Mouse (Mus musculus) gastrocnemius, postnatal 4 days (tissue): ENCODE measurements around the gene Fgfr2. TPM values are rescaled to one million over a fixed set of nuclear protein-coding genes. Genes with fewer than 3 reads are reported as not detected.

ENCODE experiments used
- DNase-seq, 2 experiments: peaks; one replicate each; pipeline ENCODE4 v3.0.0; 2021 to 2022; ENCODE audit warnings: low spot score in 2 of 2, mixed read lengths in 2 of 2
- total RNA-seq, 2 experiments: library from RNA; stranded (reverse); gene quantifications; 2 replicates each; pipeline ENCODE4 v1.2.3; 2021

Fgfr2 gene
- total RNA-seq, 2 experiments from 2014 or later: 6.5 to 8.0 TPM

DNA sequence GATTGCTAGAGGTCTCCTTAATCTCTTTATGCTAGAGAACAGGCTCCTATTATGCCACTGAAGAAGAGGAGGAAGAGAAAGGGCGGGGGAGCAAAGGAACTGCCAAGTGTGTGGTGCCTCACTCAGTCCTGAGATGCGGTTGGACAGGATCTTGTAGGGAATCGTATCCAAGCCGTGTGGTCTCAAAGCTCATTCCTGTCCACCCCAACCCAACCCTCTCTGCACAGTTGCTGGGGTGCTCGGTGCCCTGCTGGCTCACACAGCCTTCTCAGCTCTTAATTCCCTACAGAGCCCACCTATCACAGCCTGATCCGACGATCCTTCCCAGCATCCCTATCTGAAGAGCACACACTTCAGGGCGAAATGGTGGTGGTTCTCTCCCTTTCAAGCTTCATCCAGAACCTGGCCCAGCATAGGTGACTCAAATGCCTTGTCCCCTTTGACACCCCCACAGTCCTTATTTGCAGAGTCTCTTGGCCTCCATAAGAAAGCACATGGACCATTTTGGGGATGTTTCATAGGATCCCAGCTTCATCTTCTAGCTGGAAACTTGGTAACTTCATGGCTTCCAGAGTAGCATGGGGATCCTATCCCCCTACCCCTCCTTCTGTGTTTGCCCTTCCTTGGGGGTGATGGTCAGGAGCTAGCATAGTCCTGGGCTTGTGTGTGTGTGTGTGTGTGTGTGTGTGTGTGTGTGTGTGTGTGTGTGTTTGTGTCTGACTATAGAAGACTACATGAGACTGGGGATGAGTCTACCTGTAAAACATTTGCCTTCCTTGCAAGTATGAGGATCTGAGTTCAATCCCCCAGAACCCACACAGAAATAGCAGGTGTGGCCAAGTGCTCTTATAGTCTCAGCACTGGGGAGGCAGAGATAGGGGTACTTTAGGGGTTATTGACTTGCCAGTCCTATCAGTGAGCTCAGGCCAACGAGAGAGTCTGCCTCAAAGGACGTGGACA, 766.0 kb downstream of the Fgfr2 start:
- no peak for DNase-seq

DNA sequence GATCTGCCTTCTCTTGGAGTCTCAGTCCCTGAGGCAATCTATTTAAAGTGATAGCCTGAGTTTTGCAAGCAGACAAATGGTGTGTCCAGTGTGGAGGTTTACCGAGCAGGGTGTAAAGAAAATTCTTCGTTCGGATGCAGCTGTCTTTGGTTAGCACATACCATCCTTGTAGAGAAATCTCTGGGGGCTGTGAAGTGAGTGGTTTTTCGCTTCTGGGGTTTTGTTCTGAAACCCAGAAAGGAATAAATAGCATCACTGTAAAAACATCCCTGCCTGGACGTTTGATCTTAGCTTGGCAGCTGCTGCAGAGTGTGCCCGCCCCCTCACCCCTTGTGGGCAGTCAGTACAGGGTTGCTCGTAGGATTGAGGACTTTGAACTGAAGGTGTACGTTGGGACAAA, 767.0 kb downstream of the Fgfr2 start:
- no peak for DNase-seq

DNA sequence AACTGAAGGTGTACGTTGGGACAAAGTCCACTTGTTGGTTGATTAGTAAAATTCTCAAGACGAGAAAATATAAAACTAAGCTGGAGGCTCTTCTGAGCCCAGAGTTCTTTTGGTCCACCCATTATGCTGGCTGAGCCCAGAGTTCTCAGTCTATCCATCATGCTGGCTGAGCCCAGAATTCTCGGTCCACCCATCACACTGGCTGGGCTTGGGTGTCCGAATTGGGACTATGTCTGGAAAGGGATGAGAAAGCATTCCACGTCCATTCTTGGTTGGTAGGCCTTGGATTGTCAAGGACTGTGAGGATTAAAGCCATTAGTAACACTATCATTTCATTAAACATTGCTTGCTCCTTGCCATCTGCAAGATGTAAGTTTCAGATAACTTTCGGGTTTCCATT, 767.4 kb downstream of the Fgfr2 start:
- no peak for DNase-seq

DNA sequence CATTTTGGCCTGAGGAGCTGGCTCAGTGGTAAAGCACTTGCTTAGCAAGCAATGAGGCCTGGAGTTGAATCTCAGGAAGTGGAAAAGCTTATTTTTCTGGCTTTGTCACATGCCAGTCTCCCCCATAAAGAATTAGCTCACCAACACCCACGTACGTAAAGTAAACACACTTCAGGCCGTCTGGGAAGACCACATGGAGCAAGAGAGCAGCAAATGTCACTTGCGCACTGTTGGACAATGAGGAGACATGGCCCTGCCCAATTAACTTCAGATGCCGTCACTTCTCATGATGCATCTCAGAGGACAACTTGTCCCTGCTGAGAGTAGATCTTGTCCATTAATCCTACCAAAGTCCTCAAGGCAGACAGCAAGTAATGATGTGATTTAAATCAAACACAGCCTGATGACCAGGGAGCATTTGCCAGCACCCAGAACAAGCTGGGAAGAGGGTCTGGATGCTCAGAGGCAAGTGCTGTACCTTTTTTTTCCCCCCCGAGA, 774.0 kb downstream of the Fgfr2 start:
- DNase-seq: no peak

DNA sequence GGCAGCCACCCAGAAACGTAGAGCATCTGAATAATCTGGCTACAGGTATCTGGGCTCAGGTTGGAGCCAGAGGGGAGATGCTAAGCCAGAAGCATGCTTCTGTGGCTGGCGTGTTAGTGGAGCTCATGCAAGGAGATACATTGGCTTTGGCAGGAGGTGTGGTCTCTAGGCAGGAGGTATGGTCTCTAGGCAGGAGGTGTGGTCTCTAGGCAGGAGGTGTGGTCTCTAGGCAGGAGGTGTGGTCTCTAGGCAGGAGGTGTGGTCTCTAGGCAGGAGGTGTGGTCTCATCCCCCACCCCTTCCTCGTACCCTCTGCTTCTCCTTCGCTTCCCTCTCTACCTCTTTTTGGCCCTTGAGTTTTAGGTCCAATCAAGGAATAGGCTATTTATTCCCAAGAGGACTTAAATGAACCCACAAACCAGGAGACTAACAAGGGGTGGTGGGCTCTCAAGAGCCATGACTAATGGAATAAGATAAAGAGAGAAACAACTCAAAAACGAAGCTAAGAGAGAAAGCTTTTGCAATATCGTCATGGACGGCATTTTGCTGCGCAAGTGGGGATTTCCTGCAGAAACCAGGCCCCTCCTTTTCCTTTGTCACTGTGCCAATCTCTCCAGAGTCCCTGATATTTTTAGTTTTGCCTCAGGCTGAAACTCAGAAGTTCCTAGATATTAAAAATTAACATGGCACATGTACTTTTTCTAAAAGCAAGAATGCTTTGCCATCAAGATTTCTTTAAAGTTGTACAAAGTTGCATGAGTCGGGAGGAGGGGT, 775.7 kb downstream of the Fgfr2 start:
- no peak for DNase-seq

DNA sequence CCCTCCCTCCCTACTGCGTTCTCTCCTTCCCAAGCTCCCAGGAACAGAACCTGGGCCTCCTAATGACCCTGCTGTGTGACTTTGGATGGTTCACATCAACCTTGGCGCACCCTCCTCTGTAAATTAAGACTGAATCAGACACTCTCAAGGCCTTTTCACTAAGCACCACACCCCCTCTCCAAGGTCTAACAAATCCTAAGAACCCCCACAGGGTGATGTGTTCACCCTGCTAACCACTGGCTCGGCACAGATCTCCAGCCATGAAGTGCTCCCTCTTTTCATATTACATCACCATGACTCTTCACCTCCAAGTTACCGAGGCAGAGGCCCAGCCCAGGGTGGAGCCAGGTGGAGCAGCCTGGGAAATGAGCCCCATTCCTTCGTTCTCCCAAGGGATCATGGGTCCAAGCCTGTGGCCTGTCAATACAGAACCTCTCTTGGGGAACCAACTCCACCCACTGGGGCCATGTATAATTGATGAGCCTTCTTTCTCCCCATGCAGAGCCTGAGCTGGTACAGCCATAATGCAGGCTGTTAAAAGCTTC, 777.6 kb downstream of the Fgfr2 start:
- no peak for DNase-seq

DNA sequence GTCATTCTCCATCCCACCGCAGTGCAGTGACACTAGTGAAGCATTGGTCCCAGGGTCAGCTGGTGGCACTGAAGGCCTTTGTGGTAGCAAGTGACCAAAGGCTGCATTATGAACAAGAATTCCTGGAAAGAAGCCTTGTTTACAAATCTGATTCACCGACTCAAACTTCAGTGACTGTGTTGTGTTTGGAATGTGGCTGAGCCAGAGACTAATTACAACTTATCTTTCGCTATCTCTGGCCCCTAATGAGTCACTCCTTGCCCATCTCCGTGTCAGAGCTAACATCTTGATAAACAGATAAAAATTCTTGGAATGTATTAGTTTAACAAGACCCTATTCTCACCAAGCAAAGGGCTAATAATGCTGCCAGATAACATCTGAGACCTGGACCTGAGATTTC, 778.5 kb downstream of the Fgfr2 start:
- no peak for DNase-seq

DNA sequence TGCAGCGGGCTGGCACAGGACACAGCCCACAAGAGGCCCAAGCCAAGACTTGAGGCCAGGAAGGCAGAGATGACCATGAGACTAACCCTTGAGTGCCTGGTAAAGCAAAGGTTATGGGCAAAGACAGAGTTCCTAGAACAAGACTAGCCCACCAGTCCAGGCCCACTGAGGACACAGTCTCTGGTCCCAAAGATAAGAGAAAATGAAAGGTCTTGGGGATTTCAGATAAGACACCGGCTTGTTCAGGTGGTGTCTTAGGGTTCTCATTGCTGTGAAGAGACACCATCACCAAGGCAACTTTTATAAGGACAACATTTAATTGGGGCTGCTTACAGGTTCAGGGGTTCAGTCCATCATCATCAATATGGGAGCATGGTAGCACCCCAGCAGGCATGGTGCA, 779.2 kb downstream of the Fgfr2 start:
- no peak for DNase-seq

DNA sequence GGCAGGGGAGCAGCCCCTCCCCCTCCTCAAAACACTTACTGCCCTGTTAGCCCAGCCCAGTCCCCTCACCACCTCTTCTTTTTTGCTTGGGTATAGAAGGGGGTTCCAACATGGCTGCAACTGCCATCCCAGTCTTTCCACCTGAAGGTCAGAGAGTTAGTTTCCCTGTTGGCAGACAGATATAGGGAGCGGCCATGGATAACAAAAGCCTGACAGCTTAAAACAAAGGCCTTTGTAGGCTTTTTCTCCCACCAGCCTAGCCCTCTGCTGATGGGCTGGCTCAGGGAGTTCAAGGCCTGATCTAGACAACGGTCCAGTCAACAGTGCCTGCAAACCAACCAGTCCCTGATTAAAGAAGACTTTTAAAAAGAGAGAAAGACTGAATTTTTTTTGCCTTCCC, 780.0 kb downstream of the Fgfr2 start:
- no peak for DNase-seq

DNA sequence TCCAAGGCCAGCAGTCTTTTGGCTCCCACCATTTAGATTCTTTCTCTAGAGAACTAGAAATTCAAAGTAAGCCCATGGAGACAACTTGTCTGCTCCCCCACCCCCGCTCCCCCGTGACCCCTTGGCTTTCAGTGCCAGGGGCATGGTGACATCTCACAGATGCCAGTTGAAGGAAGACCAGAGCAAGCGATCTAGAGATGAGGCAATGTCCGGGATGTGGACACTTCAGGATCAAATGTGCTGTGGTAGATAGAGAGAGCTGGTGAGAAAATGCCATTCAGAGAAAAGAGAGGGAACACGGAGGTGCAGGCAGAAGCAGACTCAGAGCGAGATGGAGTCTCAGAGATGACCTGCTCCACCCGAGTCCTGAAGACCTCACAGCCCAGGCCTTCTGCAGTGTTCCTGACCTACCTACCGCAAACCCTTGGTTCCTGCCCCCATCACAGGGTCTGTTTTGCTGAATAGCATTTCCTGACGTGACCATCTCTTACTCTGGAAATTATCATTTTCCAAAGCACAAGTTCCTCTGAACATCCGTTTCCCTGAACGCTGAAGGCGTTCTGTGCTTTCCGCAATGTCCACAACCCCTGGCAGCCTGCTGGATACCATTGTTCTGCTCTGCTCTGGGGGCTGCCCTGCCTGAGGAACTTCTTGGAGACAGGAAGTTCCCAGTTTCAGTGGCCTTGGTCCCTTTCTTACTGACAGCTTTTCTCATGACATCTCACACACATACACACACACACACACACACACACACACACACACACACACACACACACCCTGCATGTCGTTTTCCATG, 783.9 kb downstream of the Fgfr2 start:
- DNase-seq: no peak

DNA sequence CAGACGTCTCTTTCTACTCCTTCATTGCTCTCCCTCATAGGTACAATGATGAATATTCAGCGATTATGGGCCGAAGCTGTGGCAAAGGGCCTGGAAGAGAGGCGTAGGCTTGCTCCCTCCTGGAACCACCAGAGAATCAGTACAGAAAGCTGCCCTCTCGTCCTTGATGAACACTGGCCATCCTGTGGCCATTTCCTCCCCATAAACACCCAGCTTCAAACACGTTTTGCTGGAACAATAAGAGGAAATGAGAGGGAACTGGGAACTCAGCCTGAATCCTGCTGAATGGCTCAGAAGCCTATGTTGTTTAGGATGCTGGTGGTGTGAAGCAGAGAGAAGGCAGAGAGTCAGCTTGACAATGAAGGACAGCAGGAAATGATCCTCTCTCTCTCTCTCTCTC, 784.8 kb downstream of the Fgfr2 start:
- no peak for DNase-seq

DNA sequence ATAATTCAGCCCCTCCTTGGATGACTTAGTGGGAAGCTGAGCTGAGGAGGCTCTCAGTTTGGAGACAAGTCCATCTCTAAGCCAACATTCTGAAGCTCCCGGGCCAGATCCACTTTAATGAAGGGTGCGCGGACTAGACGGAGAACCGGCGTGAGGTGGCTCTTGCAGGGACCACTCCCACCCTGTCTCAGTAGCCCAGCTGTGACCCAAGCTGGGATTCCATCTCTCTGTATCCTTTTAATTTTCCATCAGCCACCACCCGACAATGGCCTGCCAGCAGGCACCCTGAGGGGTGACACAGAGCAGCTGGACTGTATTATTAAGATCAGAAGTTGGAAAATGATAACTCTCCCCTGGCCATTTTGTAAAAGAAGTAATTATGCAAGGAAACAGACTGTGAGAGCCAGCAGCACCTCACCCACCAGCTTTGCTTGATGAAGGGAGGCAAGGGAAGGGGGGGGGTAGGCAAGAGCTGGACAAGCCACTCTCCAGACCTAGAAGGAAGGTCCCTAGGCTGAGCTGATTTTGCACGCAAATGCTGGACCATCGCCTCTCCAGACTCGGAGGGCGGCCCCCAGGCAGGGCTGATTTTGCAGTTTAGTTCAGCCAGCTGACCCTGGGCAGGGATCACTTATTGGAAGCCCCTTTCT, 785.8 kb downstream of the Fgfr2 start:
- no peak for DNase-seq

DNA sequence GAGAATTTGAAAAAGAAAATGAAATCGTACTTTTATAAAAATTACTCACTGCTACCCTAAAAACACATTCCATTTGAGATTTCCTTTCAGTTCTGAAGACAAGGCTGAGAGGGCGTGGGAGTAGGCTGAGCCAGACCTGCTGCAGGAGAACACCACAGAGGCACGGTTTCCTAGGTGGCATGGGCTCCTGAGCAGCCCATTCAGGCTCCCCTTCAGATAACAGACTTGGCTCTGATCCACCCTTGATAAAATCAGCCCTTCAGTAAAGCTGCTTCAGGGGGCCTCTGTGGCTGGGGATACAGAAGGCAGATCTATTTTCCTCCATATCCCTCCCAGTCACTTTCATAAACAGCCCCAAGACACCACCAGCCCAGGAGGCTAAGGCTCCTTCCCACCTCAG, 786.4 kb downstream of the Fgfr2 start:
- DNase-seq: no peak

DNA sequence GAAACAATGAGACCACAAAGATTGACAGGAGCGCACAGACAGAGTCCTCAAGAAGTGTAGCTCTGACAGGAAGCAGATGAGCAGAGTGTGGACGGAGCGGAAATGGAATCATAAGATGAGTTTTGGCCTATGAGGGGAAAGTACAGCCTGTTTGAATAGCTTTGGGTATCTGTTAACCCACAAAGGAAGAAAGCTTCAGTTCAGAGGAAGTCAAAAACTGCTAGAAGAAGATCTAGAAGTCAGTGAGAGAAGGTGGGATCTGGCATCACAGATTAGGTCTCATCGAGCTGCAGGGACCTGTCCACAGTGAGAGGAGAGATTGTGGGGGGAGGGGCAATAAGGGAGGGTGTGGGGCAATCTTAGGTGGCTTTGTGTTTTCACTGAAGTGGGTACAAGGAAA, 787.8 kb downstream of the Fgfr2 start:
- no peak for DNase-seq

DNA sequence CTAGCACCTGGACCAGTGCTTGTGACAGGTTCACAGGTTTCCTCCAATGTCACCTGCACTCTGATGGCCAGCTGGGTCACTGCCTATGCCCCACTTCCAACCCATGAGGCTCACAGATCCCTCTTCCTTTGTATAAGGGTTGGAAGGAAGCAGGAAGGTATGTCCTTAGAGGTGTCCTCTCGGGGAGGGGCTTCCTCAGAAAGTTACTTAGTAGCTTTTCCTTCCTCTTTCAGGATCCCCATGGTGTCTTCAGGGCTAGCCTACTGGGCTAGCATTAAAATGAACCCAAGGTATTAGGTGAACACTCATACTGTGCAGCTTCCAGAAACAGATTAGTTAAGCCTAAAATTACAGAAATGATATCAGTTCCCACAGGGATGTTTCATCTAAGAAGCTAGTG, 790.1 kb downstream of the Fgfr2 start:
- no peak for DNase-seq

DNA sequence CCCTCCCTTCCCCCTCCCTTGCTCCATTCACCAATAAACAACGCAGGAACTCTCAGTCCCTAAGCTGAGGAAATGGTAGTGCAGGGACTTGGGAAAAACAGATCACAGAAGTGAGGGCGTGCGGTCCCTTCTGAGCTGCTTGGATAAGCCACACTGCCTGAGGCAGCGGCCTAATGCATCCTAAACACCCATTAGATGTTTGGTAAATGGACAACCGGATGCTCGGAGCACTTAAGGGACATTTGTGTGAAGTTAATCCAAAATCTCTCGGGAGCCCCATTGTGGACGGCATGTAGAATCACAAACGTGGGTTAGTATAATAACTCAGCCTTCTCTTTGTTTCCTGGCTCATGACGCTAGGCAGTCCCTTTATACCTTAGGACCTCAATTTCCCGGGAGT, 791.0 kb downstream of the Fgfr2 start:
- no peak for DNase-seq

DNA sequence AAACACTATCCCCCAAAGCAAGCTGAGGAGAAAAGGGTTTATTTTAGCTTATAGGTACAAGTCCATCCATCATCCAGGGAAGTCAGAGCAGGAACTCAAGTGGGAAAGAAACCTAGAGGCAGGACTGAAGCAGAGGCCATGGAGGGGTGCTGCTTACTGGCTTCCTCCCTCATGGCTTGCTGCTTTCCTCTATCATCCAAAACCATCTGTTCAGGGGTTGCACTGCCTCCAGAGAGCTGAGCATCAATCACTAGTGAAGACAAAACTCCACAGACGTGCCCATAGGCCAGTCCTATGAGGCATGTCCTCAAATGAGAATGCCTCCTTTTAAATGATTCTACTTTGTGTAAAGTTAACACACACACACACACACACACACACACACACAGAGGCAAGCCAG, 793.0 kb downstream of the Fgfr2 start:
- no peak for DNase-seq

DNA sequence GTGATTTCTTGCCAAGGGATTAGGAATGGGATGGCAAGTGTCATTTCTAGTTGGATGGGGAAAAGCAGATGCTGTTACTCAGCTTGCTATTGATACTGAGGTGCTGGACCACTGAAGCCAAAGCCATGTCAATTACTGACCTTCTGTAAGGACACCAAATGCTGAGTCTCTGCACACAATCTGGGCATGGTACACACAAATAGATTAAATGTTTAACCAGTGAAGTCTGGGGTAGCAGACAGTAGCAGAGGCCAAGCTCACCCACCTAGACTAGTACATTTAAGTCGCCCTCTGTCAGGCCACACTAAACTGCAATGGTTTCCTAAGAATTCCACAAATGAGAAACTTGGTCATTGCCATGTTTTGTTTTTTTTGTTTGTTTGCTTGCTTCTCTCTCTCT, 794.5 kb downstream of the Fgfr2 start:
- DNase-seq: no peak

DNA sequence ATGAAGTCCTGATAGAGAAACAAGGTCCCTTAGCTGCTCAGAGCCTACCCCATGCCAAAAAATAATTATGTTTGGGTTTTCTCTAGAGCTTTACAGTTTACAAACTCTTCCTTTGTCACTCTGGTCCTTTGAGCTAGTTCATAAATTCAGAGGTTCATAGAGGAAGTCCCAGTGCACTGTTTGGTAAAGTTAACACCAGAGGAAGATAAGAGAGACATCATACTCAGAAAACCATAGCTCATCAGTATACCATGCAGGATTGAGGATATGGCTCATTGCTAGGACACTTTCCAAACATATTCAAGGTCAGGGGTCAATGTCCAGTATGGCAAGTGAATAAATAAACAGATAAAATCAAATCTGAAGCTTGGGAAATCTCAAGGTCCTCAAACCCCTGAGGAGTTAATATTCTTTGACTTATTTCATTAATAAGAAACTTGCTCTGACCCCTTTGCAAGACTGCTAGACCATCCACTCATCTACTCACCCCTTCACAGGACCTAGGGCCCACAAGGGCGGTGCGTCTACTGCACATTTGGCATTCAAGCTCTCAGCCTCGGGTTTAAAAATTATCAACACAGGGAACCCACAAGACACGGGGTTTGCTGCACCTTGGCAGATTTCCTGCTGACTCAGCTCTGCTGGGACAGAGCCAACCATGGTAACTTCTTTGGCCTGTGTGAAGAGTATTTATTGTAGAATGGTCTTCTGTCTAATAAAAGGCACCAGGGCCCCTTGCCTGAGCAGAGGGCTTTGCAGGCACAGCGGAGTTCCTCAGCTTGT, 797.4 kb downstream of the Fgfr2 start:
- peak in 1 of 2 experiments; percentile 45 for DNase-seq

DNA sequence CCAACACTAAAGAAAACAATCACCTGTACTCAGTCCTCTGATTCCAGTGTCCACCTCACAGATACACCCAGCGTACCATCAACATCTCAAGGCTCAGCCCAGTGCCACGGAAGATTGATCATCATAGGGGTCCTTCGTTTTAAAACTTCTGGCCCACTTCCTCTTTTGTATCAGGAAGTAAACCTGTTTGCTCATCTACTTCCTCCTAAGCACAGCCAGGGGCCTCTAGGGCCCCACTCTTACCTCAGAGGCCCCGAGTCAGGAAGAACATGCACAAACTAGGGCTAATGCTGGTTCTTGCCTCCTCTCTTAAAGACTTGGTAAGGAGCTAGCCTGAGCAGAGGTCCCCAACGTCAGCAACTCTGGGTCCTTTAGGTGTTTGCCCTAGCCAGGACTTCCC, 799.7 kb downstream of the Fgfr2 start:
- no peak for DNase-seq
